Mouse (Mus musculus): Measurements from ENCODE around the gene Kiss1r.

DNA sequence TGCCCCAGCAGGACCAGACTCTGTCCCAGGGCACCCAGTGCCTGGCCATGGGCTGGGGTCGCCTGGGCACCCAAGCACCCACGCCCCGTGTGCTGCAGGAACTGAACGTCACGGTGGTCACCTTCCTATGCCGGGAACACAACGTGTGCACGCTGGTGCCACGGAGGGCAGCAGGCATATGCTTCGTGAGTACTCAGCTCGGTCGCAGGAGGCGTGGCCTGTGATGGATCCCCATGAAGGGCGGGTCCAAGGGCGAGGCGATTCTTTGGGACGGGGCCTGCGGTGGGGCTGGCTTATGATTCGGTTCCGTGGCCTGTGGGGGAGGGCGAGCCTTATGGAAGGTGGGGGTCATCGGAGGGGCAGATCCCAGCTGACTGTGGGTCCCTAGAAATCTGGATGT lies 34.8 kb upstream of the Kiss1r start:
- TF ChIP-seq CTCF (IDR thresholded peaks at IDR 0.05; ENCODE audit: low read depth, low read length), result no peak
- no peak for TF ChIP-seq POLR2A (IDR thresholded peaks at IDR 0.05; ENCODE audit: borderline replicate concordance, low read depth, low read length)

Measured in bone marrow macrophage, adult 2 months (primary cell).